Mouse (Mus musculus) heart, postnatal 36 days (tissue): ENCODE measurements around the gene Mlkl. TPM values are rescaled to one million over a fixed set of nuclear protein-coding genes. Genes with fewer than 3 reads are reported as not detected.

Source experiments
- total RNA-seq, 2 experiments: library from RNA; stranded (reverse); gene quantifications; 2 replicates each; pipeline ENCODE4 v1.2.3; 2021

The Mlkl gene
- total RNA-seq, 2 experiments from 2014 or later, result 2.5 to 3.5 TPM

Other genes starting within 250 kb of the Mlkl start
- under 1 TPM; 0.80 to 0.81 TPM for gene Clec18a, start 245.8 kb downstream of the Mlkl start, total RNA-seq
- gene Pdpr, start 243.5 kb downstream of the Mlkl start, total RNA-seq, result 100 to 1,000 TPM in 1 of 2 experiments, 10 to 100 TPM in 1; 97.4 to 113 TPM
- 100 to 1,000 TPM; 102 to 106 TPM for gene Glg1, start 79.0 kb downstream of the Mlkl start, total RNA-seq
- 10 to 100 TPM; 16.7 to 21.3 TPM for gene Rfwd3, start 38.0 kb downstream of the Mlkl start, total RNA-seq
- gene Fa2h, start 55.6 kb upstream of the Mlkl start, total RNA-seq, result under 1 TPM; 0.16 to 0.19 TPM
- gene Wdr59, start 183.9 kb upstream of the Mlkl start, total RNA-seq, result 1 to 10 TPM; 7.4 to 8.5 TPM
- gene Znrf1, start 197.9 kb upstream of the Mlkl start, total RNA-seq, result 10 to 100 TPM; 56.4 to 59.3 TPM